Mouse (Mus musculus): ENCODE measurements around the gene Sipa1l1. TPM values are rescaled to one million over a fixed set of nuclear protein-coding genes. Genes with fewer than 3 reads are reported as not detected.

Sipa1l1 gene
- polyA plus RNA-seq (2016; fragmentation: Nextera tagmentation; extraction: Ambion mirVana), result 28.6 and 30.3 TPM in 2 replicates

- WGBS, result under 1% methylated on average over 38 of the region's 43 CpGs
- Histone ChIP-seq H3K27me3 (ENCODE audit: low read depth, poor library complexity, severe bottlenecking) (peaks cover 6% of the 10 kb centered on the region), H3K4me1 (peaks cover 51% of the 10 kb centered on the region), H3K4me3 (peak within 1 kb of the TSS; percentile 96), H3K36me3 (no peaks in the 10 kb centered on the region), H3K9me3 (replicated peaks) (no peaks in the 10 kb centered on the region), H3K27ac (replicated peaks) (peak within 1 kb of the TSS; percentile 100)
- peak; percentile 99 for DNase-seq (ENCODE audit: low spot score)
These were observed at the start of gene Sipa1l1 for GRCm38 (mm10) chr12:82168820-82169533. Sipa1l1 (plus strand) TSS chr12:82169320.

DNA sequence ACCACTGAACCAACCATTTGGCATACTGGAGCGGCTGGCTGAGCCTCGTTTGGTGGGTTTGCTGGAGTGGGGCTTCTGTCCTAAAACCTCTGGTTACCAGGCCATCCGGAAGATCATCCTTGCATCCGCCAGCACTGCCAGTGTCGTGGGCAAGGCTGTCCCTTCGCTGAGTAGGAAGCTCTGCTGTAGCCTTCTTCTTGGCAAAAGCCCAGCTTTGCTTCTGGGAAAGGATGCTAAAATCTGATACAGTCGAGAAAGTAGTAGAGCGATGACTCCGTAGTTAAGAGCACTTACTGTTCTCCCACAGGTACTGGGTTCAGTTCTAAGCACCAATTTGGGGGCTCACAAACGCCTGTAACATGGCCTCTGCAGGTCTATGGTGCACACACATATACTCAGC, 47.2 kb upstream of the Sipa1l1 start:
- Histone ChIP-seq H3K4me1 (peaks cover 22% of the 10 kb centered on the region), H3K9me3 (replicated peaks) (no peaks in the 10 kb centered on the region), H3K27me3 (ENCODE audit: low read depth, poor library complexity, severe bottlenecking) (0 out of 2 replicates have a peak, but pooled peaks cover 5% of the 10 kb centered on the region), H3K36me3 (no peaks in the 10 kb centered on the region), H3K27ac (replicated peaks) (no peak overlapping the region), H3K4me3 (no peak overlapping the region)
- DNase-seq (ENCODE audit: low spot score), result no peak
- WGBS, result 82% methylated on average over 10 of the region's 10 CpGs

DNA sequence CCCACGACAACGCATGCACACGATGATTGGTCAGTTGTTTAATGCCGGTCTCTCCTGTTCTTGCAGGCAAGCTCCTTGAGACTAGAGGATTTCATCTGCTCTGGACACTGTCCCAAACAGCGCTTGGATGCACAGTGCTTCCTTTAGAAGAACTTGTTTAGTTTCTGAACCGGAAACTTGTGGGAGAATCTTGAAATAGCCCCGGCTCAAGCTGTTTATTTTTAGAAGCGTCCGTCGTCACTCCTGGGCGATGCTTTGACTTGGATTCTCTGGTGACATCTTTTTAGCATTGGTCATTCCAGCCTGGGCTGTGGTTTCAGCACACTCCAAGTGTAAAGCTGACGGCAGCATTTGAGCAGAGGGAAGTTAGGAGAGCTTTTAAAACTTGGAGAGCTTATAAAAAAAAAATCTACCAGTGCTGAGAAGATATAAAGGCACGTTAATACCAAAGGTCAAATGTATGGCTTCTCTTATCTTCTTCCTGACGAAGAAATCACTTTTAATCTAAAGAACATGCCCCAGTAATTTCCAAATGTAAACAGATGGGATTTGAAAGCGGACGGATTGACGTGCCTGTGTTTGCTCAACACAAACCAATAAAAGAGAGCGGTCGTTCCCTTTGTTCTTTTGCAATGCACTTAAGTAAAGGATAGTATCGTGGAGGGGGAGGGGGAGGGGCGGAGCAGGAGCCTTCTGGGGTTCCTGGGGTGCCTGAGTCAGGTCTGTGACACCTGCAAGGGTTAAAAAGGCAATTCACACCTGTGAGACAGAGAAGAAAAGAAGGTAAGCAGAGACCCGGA, 46.5 kb upstream of the Sipa1l1 start:
- H3K36me3 ChIP-seq, result no peaks in the 10 kb centered on the region
- peaks cover 22% of the 10 kb centered on the region for H3K4me1 ChIP-seq
- peak overlapping the region; percentile 52; the same call in 1 of the 2 replicates for H3K27ac ChIP-seq (replicated peaks)
- DNase-seq (ENCODE audit: low spot score), result no peak
- WGBS, result 35% methylated on average over 22 of the region's 22 CpGs
- no peak overlapping the region for H3K4me3 ChIP-seq
- H3K9me3 ChIP-seq (replicated peaks), result no peaks in the 10 kb centered on the region
- 0 out of 2 replicates have a peak, but pooled peaks cover 5% of the 10 kb centered on the region for H3K27me3 ChIP-seq (ENCODE audit: low read depth, poor library complexity, severe bottlenecking)

- 73% methylated on average over 3 of the region's 3 CpGs for WGBS
- H3K27ac ChIP-seq (replicated peaks), result no peak overlapping the region
These were observed 42.3 kb upstream of the Sipa1l1 start for GRCm38 (mm10) chr12:82126796-82127195.

GRCm38 (mm10) chr12:82139234-82140166, 29.6 kb upstream of the Sipa1l1 start:
- no peak for DNase-seq (ENCODE audit: low spot score)
- Histone ChIP-seq H3K9me3 (replicated peaks) (no peaks in the 10 kb centered on the region), H3K4me1 (no peaks in the 10 kb centered on the region), H3K4me3 (no peak overlapping the region), H3K36me3 (no peaks in the 10 kb centered on the region), H3K27ac (replicated peaks) (no peak overlapping the region), H3K27me3 (ENCODE audit: low read depth, poor library complexity, severe bottlenecking) (no peaks in the 10 kb centered on the region)
- WGBS, result 94% methylated on average over 17 of the region's 17 CpGs

More at GRCm38 (mm10) chr12:82126796-82127195, 42.3 kb upstream of the Sipa1l1 start:
- Histone ChIP-seq H3K36me3 (no peaks in the 10 kb centered on the region), H3K4me3 (no peak overlapping the region), H3K27me3 (ENCODE audit: low read depth, poor library complexity, severe bottlenecking) (0 out of 2 replicates have a peak, but pooled peaks cover 5% of the 10 kb centered on the region), H3K4me1 (peaks cover 22% of the 10 kb centered on the region), H3K9me3 (replicated peaks) (no peaks in the 10 kb centered on the region)
- DNase-seq (ENCODE audit: low spot score), result no peak

- 93% methylated on average over 3 of the region's 3 CpGs for WGBS
- no peak for DNase-seq (ENCODE audit: low spot score)
- Histone ChIP-seq H3K9me3 (replicated peaks) (no peaks in the 10 kb centered on the region), H3K27ac (replicated peaks) (no peak overlapping the region), H3K4me3 (no peak overlapping the region), H3K27me3 (ENCODE audit: low read depth, poor library complexity, severe bottlenecking) (no peaks in the 10 kb centered on the region), H3K4me1 (peaks cover 33% of the 10 kb centered on the region), H3K36me3 (no peaks in the 10 kb centered on the region)
These were observed 25.7 kb upstream of the Sipa1l1 start for GRCm38 (mm10) chr12:82143371-82143770.

DNA sequence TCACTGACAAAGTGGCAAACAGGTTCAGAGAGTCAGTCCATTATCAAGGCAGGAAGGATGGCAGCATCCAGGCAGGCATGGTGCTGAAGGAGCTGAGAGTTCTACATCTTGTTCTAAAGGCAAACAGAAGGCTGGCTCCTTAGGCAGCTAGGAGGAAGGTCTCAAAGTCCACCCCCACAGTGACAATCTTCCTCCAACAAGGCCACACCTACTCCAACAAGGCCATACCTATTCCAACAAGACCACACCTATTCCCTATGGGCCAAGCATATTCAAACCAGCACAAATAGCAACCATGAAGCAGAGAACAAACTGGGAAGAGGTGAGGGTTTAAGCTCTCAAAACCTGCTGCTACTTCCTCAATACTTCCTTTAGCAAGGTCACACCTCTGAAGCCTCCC, 23.9 kb upstream of the Sipa1l1 start:
- H3K27ac ChIP-seq (replicated peaks), result no peak overlapping the region
- DNase-seq (ENCODE audit: low spot score), result no peak
- no peaks in the 10 kb centered on the region for H3K9me3 ChIP-seq (replicated peaks)
- no peaks in the 10 kb centered on the region for H3K36me3 ChIP-seq
- no peaks in the 10 kb centered on the region for H3K27me3 ChIP-seq (ENCODE audit: low read depth, poor library complexity, severe bottlenecking)
- no peak overlapping the region for H3K4me3 ChIP-seq
- H3K4me1 ChIP-seq, result peaks cover 33% of the 10 kb centered on the region

- Histone ChIP-seq H3K9me3 (replicated peaks) (no peaks in the 10 kb centered on the region), H3K27me3 (ENCODE audit: low read depth, poor library complexity, severe bottlenecking) (no peaks in the 10 kb centered on the region), H3K36me3 (no peaks in the 10 kb centered on the region), H3K4me1 (peaks cover 33% of the 10 kb centered on the region), H3K4me3 (no peak overlapping the region), H3K27ac (replicated peaks) (peak overlapping the region; percentile 73)
- WGBS, result 37% methylated on average over 12 of the region's 12 CpGs
- peak; percentile 32 for DNase-seq (ENCODE audit: low spot score)
These were observed 22.0 kb upstream of the Sipa1l1 start for GRCm38 (mm10) chr12:82147021-82147693.

DNA sequence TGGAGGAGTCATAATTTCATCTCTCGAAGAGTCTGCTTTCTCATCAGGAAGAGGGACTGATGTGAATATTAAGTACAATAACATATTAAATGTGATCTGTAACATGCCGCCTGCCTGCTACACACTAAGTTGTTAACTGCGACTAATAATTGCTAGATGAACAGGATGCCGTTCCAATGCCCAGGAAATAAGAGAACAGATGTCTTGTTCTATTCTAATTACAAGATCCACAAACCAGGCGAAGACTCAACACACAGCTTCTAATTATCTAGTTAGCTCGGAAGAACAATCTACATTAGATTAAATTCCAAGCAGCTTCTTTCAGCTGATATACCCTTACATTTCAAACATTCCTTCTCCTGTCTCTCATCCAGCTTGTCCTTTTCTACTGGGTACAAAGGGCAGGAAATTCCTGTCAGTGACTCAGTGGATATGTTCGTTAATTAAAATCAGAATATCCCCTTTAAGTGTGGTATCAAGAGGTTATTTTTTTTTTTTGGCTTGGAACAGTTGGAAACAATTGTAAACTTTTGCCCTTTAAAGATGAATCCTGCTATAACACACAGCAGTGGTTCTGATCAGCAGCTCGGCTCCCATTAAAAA, 20.7 kb upstream of the Sipa1l1 start:
- Histone ChIP-seq H3K27ac (replicated peaks) (no peak overlapping the region), H3K36me3 (no peaks in the 10 kb centered on the region), H3K27me3 (ENCODE audit: low read depth, poor library complexity, severe bottlenecking) (no peaks in the 10 kb centered on the region), H3K4me3 (no peak overlapping the region), H3K9me3 (replicated peaks) (no peaks in the 10 kb centered on the region), H3K4me1 (peaks cover 33% of the 10 kb centered on the region)
- DNase-seq (ENCODE audit: low spot score), result no peak
- 80% methylated on average over 8 of the region's 8 CpGs for WGBS

- no peaks in the 10 kb centered on the region for H3K27me3 ChIP-seq (ENCODE audit: low read depth, poor library complexity, severe bottlenecking)
- peaks cover 23% of the 10 kb centered on the region for H3K4me1 ChIP-seq
- no peak for DNase-seq (ENCODE audit: low spot score)
- H3K9me3 ChIP-seq (replicated peaks), result no peaks in the 10 kb centered on the region
- H3K4me3 ChIP-seq, result no peak overlapping the region
- H3K36me3 ChIP-seq, result no peaks in the 10 kb centered on the region
- WGBS, result 90% methylated on average over 2 of the region's 2 CpGs
- H3K27ac ChIP-seq (replicated peaks), result no peak overlapping the region
These were observed 18.1 kb upstream of the Sipa1l1 start for GRCm38 (mm10) chr12:82151019-82151418.

DNA sequence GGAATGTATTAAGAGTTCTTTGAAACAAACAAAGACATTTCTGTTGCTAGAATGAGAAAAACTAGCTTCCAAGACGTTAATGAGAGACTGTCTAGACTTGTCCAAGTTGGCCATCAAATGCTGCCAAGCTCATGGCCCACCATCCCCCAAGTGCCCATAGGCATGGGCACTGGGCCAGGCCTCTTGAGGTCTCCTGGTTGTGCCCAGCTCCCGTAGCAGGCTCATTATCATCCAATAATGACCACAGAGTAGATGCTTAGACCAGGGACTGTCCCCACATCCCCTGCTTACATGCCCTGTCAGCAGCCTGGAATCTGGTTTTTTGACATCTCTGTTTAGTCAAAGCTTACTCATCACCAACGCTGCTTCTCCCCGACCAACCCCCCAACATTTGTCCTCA, 14.6 kb upstream of the Sipa1l1 start:
- DNase-seq (ENCODE audit: low spot score), result no peak
- Histone ChIP-seq H3K4me1 (no peaks in the 10 kb centered on the region), H3K27me3 (ENCODE audit: low read depth, poor library complexity, severe bottlenecking) (no peaks in the 10 kb centered on the region), H3K36me3 (no peaks in the 10 kb centered on the region), H3K4me3 (no peak overlapping the region), H3K27ac (replicated peaks) (no peak overlapping the region), H3K9me3 (replicated peaks) (0 out of 2 replicates have a peak, but pooled peaks cover 4% of the 10 kb centered on the region)
- 87% methylated on average over 4 of the region's 4 CpGs for WGBS

Data from midbrain, embryonic 10.5 days (tissue).